Mouse (Mus musculus): Measurements from ENCODE around the gene Gdf3. TPM values are rescaled to one million over a fixed set of nuclear protein-coding genes. Genes with fewer than 3 reads are reported as not detected.
"Not testable (repeated sequence)": the region's sequence is repeated elsewhere in the genome, so short reads cannot be mapped to it uniquely, and the experiment has no call there.

The Gdf3 gene
- total RNA-seq, 2 experiments from 2014 or later = not detected

DNA sequence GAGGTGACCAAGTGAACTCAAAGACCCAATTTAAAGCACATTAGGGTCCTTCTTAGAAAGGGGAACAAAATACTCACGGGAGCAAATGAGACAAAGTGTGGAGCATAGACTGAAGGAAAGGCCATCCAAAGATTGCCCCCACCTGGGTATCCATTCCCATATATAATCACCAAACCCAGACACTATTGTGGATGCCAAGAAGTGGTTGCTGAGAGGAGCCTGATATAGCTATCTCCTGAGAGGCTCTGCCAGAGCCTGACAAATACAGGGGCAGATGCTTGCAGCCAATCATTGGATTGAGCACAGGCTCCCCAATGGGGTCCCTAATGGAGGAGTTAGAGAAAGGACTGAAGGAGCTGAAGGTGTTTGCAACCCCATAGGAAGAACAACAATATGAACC is 34.9 kb downstream of the Gdf3 start:
- DNase-seq; intact Hi-C loops (cut with DNase I; ENCODE audit: low total_unique reads): not testable (repeated sequence)

DNA sequence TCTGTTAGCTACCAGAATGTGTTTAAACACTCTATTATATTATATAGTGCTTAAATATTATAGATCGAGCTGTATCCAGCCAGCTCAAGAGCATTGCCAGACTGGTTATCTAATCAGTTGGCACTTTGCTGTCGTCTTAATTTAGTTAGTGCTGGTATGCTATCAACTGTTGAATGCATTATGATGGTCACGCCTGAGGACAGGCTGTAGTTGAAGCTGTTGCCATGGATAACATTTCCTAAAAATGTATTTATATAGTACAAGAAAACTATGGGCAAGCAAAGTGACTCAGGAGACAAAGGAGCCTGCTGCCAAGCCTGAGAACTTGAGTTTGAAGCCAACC is 38.3 kb downstream of the Gdf3 start:
- intact Hi-C loops (cut with DNase I; ENCODE audit: low total_unique reads) = no loop called here
- no peak for DNase-seq

DNA sequence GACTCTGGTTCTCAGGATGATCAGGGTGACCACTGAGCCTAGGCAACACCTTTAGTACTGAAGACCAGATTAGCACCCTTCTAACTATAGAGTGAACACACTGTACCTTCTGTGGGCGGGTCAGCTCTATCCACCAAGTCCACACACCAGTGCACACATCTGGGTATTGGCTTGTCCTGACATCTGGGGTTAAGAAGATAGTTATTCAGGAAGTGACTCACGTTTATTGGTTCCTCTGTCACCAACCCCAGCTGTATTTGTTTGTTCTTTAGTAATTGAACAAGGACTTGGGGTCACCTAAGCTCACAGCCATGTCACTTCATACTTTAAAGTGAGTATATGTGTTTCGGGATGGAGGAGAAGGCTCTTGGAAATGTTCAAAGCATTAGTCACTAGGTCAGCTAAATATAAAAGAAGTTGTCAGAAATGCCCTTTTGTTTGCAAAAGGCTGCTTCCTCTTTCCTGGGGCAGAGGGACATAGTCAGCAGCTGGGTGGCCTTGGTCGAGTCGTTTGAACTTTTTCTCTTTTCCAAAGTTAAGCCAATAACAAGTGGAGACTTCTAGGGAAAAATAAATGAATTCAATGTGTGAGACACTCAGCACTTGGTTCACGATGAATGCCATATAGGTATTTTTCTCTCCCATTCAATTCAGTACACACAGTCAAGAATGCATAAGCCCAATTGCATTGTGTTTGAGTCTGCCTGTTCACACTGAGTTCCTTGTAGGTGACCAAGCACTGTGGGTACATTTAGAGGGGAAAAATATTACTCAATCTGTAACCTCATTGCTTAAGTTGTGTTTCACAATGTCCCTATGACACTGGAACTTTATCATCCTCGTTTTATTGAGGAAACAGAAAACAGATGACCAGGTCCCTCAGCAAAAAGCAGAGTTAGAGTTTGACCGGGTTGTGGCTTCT is 38.9 kb downstream of the Gdf3 start:
- intact Hi-C loops (cut with DNase I; ENCODE audit: low total_unique reads) = no loop called here
- DNase-seq = no peak

DNA sequence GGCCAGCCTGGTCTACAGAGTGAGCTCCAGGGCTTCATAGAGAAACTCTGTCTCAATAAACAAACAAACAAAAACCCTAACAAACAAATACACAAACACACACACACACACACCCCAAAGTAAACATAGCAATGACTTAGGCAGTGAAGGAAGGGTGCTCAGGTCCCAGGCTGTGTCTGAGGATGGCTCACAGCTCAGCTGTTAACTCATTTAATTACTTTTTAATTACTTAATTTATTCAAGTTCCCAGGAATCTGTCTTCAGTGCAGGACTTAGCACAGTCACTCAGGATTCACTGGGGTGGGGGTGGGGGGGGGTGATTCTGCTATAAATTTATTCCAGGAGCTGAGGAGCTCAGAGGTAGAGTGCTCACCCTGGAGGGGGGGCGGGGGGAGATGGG is 40.1 kb downstream of the Gdf3 start:
- intact Hi-C loops (cut with DNase I; ENCODE audit: low total_unique reads) = loop anchor here (10.0 kb wide), 1 partner anchor 165 kb away; no protein-coding TSS in a partner anchor
- no peak for DNase-seq

DNA sequence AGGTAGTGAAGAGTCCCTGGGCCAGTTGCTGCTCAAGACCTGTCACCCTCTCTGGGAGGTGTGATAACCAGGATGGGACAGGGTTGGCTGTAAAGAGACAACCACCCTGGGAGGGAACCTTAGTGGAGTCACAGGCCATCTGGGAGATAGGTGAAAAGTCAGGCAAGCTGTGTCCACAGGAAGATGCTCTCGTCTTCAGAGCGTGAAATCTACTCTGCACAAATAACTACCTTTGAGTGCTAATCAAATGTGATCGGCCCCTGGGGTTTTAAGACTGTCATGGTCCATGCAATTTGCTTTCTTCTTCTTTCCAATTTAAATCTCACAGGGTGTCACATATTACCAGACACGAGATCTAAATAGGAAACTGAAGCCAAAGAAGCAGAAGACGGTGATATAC is 40.8 kb downstream of the Gdf3 start:
- intact Hi-C loops (cut with DNase I; ENCODE audit: low total_unique reads) = loop anchor here (10.0 kb wide), 1 partner anchor 164 kb away; no protein-coding TSS in a partner anchor
- no peak for DNase-seq

DNA sequence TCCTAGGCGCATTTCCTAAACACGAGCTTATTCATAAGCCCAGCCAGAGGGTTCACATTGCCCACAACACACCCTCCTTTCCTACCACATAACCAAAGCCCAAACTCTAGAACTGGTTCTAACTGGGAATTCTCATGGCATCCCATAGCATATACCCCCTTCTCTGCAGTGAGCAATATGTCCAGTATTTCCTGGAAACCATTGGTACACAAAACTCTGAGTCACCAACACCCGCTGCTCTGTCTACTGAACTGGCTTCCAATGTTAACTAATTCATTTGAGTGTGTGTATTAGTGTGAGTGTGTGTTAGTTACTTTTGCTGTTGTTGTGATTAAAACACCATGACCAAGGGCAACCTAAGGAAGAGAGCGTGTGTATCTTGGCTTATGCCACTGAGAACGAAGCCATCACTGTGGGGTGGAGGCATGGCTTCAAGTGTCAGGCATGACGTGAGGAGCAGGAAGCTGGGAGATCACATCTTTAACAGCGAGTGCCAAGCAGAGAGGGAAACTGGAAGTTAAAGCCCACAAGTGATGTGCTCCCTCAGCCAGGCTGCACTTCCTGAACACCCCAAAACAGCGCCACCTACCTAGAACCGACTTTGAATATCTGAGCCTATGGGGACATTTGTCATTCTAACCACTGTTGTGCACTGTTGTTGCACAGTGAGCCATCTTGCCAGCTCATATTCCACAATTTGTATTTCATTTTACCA is 44.7 kb downstream of the Gdf3 start:
- DNase-seq = no peak
- intact Hi-C loops (cut with DNase I; ENCODE audit: low total_unique reads) = loop anchor here (10.0 kb wide), 1 partner anchor 160 kb away; no protein-coding TSS in a partner anchor

DNA sequence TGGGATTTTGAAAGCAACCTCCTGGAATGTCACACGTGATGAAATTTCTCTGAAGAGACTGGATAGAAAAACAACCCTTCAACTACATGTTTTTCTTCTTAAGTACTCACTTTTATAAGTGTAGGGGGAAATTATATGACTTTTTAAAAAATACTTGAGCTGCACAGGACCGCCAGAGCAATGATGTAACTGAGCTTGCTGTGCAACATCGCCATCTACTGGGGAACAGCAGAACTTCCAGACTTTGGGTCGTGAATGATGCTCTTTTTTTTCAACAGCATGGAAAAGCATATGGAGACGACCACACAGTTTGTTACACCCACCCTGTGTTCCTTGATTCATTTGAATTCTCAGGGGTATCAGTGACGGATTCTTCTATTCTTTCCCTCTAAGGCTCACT is 47.4 kb downstream of the Gdf3 start:
- intact Hi-C loops (cut with DNase I; ENCODE audit: low total_unique reads) = loop anchor here (5.0 to 10.0 kb wide), 2 partner anchors 65 to 158 kb away; partner anchors contain the start of gene Rimklb
- DNase-seq = peak; percentile 25

DNA sequence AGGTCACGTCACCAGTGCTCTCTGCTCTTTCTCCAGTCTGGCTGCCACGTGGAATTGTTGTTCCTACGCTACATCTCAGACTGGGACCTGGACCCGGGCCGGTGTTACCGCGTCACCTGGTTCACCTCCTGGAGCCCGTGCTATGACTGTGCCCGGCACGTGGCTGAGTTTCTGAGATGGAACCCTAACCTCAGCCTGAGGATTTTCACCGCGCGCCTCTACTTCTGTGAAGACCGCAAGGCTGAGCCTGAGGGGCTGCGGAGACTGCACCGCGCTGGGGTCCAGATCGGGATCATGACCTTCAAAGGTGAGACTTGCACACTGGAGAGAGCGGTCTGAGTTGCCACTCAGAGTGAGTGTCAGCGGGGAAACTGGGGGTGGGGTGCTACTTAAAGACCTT is 48.9 kb downstream of the Gdf3 start:
- intact Hi-C loops (cut with DNase I; ENCODE audit: low total_unique reads) = loop anchor here (5.0 to 10.0 kb wide), 2 partner anchors 64 to 156 kb away; partner anchors contain the start of gene Rimklb
- no peak for DNase-seq

DNA sequence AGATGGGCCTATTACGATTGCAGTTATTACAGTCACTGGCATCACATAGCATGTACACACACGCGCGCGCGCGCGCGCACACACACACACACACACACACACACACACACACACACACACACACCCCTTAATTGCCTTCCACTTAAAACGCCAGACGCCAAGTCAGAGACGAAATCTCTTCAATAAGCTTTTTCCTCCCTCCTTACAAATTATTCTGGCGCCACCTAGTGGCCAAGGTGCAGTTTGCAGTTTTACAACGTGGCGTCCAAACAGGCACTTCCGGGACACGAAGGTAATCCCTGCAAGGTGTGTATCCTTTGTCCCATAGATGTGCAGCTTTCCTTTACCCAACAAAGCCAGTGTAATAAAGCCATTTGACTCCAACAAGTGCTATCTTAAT is 49.5 kb downstream of the Gdf3 start:
- peak; percentile 60 for DNase-seq
- intact Hi-C loops (cut with DNase I; ENCODE audit: low total_unique reads) = loop anchor here (5.0 to 10.0 kb wide), 2 partner anchors 63 to 156 kb away; partner anchors contain the start of gene Rimklb

DNA sequence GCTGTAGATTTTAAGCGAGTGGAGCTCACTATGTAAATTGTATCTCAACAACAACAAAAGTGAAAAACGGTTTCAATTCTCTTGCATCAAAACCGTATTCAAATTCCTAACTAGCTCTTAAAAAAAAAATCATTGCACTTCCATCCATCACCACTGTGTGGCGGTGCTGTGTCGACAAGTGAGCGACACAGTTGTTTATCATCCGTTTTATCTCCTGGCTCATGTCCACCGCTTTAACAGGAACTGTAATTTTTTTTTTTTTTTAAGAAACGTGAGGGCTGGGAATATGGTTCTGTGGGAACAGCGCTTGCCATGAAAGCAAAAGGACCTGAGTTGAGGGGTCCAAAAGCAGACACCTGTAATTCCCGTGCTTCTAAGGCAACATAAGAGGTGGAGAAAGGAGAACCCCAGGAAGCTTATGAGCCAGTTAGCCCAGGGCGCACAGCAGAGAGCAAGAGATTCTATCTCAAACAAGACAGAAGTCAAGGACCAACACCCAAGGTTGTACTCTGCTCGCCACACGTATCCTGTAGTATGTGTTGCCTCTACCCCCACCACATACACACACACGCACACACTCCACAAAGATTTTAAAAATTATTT is 52.8 kb downstream of the Gdf3 start:
- peak; percentile 37 for DNase-seq
- intact Hi-C loops (cut with DNase I; ENCODE audit: low total_unique reads) = no loop called here

Other genes starting within 250 kb of the Gdf3 start
- gene Rimklb, start 111.3 kb downstream of the Gdf3 start, total RNA-seq (2021) = 1 to 10 TPM in 1 of 2 experiments, under 1 TPM in 1; 1.00 to 2.4 TPM
- 100 to 1,000 TPM in 1 of 2 experiments, 10 to 100 TPM in 1; 92.6 to 115 TPM for gene Mfap5, start 104.2 kb downstream of the Gdf3 start, total RNA-seq (2021)
- gene Aicda, start 56.3 kb downstream of the Gdf3 start, total RNA-seq (2021) = not detected
- 1 to 10 TPM; 1.4 to 1.8 TPM for gene Apobec1, start 7.6 kb downstream of the Gdf3 start, total RNA-seq (2021)
- not detected for gene Dppa3, start 16.3 kb upstream of the Gdf3 start, total RNA-seq (2021)
- not detected for gene Nanog, start 97.4 kb upstream of the Gdf3 start, total RNA-seq (2021)
- gene Slc2a3, start 191.6 kb upstream of the Gdf3 start, total RNA-seq (2021) = 1 to 10 TPM; 1.2 to 1.9 TPM
- 10 to 100 TPM; 15.5 to 18.5 TPM for gene Foxj2, start 209.8 kb upstream of the Gdf3 start, total RNA-seq (2021)
- gene C3ar1, start 246.1 kb upstream of the Gdf3 start, total RNA-seq (2021) = 1 to 10 TPM in 1 of 2 experiments, under 1 TPM in 1; 1.00 to 1.6 TPM

Data from gastrocnemius, postnatal 14 days (tissue).